Mouse (Mus musculus) forebrain, embryonic 13.5 days (tissue): Measurements from ENCODE around the gene Rnf17. TPM values are rescaled to one million over a fixed set of nuclear protein-coding genes. Genes with fewer than 3 reads are reported as not detected.
A peak's percentile ranks its signal among the peaks of the same experiment; 100 is the strongest.

Source experiments
- ATAC-seq: fragments of 200-750 bp; cut with Nextera tagmentation; 2 replicates; pipeline ENCODE4 v1.8.0; 2017
- H3K27ac ChIP-seq: fragments of 300-500 bp; sonication (generic); 2 replicates; pipeline ENCODE4 v1.5.1; 2015; ENCODE audit warnings: inconsistent platforms, mild to moderate bottlenecking, moderate library complexity
- H3K27me3 ChIP-seq: fragments of 300-500 bp; sonication (generic); 2 replicates; pipeline ENCODE4 v1.6.1; 2015; ENCODE audit warnings: mild to moderate bottlenecking, inconsistent platforms
- H3K36me3 ChIP-seq: fragments of 300-500 bp; sonication (generic); 2 replicates; pipeline ENCODE4 v1.6.1; 2015; ENCODE audit warnings: mild to moderate bottlenecking, inconsistent platforms; ENCODE audit not compliant: poor library complexity, severe bottlenecking
- H3K4me1 ChIP-seq: fragments of 300-500 bp; sonication (generic); 2 replicates; pipeline ENCODE4 v1.6.1; 2015; ENCODE audit warnings: inconsistent platforms
- H3K4me2 ChIP-seq: fragments of 300-500 bp; sonication (generic); 2 replicates; pipeline ENCODE4 v1.6.1; 2015; ENCODE audit warnings: inconsistent platforms, mild to moderate bottlenecking, moderate library complexity
- H3K4me3 ChIP-seq: fragments of 300-500 bp; sonication (generic); 2 replicates; pipeline ENCODE4 v1.5.1; 2015; ENCODE audit warnings: mild to moderate bottlenecking, inconsistent platforms
- H3K9ac ChIP-seq: fragments of 300-500 bp; sonication (generic); 2 replicates; pipeline ENCODE4 v1.6.1; 2015; ENCODE audit warnings: mild to moderate bottlenecking, inconsistent platforms
- H3K9me3 ChIP-seq: fragments of 300-500 bp; sonication (generic); replicated peaks from 2 replicates; pipeline ENCODE4 v1.6.1; 2016; ENCODE audit warnings: inconsistent platforms
- WGBS: fragments of 180-500 bp; shearing (Covaris S2); methylation state at CpG from one replicate; pipeline ENCODE4 v1.1.7; 2015; 5-methylcytosine and 5-hydroxymethylcytosine counted together
- polyA plus RNA-seq: library from polyadenylated mRNA; unstranded; fragments of >200 nt; fragmentation: Nextera tagmentation; extraction: Ambion mirVana; gene quantifications from 2 replicates; pipeline ENCODE4 v1.2.1, GENCODE M21; 2015

The Rnf17 gene
- 0.28 and 0.57 TPM in 2 replicates for polyA plus RNA-seq

DNA sequence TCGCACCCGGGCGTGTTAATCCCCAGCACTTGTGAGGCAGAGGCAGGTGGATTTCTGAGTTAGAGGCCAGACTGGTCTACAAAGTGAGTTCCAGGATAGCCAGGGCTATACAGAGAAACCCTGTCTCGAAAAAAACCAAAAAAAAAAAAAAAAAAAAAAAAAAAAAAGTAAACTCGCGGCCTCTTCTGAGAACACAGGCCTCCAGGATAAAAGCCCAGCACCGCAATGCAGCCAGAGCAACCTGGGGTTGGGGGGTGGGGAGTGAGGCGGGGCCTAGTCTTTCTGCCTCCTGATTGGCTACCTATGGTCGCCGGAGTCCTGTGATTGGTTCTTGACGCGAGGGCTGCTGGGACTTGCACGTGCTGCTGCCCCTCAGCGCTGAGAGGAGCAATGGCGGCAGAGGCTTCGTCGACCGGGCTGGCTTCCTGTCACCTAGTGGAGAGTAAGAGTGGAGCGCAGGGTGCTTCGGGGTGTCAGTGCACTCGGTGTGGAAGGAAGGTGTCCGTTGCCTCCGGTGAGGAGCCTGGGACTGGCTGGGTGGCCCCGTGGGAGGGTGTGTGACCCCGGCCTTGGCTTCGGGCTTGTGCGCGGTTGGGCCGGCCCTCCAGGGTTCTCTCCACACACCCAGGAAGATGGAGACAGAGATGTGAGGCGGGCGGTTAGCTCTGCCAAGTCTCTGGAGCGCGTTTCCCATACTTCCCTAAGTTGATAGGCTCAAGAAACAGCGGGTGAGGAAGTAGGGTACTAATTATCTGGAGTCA, at the start of gene Rnf17:
TSS of gene Rnf17 (plus strand) at position 271 of the 761 bp plus-strand sequence.
- H3K27me3 ChIP-seq = no peaks in the 10 kb centered on the region
- no peak within 1 kb of the TSS for H3K9ac ChIP-seq
- 69% methylated on average over 34 of the region's 34 CpGs for WGBS
- no peak within 1 kb of the TSS for H3K4me2 ChIP-seq
- no peaks in the 10 kb centered on the region for H3K4me1 ChIP-seq
- H3K9me3 ChIP-seq = no peaks in the 10 kb centered on the region
- ATAC-seq = no peak
- H3K27ac ChIP-seq = no peak within 1 kb of the TSS
- no peak within 1 kb of the TSS for H3K4me3 ChIP-seq
- H3K36me3 ChIP-seq = no peaks in the 10 kb centered on the region

DNA sequence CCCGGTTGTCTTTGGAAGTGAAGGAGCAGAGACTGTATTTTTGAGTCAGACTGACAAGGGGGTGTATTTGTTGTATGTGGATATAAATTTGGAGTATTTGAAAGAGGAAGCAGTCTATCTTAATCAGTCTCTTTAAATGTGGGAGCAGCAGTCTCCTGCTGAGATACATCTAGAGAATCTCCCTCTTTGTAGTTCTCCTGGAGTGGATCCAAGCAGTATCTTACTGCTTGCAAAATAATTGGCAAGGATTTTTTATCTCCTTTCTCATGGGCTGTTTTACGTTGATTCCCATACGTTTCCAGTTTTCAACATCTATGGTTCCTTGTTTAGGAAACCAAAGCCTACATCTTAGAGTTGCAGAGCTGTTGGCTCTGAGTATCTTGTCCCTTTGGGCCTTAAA, 47.6 kb upstream of the Rnf17 start:
- WGBS = 78% methylated on average over 3 of the region's 3 CpGs
- H3K4me3 ChIP-seq = no peak overlapping the region
- no peak overlapping the region for H3K4me2 ChIP-seq
- ATAC-seq = no peak
- no peak overlapping the region for H3K9ac ChIP-seq
- H3K9me3 ChIP-seq = no peaks in the 10 kb centered on the region
- no peak overlapping the region for H3K27ac ChIP-seq
- H3K36me3 ChIP-seq = no peaks in the 10 kb centered on the region
- no peaks in the 10 kb centered on the region for H3K27me3 ChIP-seq
- H3K4me1 ChIP-seq = no peaks in the 10 kb centered on the region

- ATAC-seq = no peak
- H3K9ac ChIP-seq = no peak overlapping the region
- no peak overlapping the region for H3K4me3 ChIP-seq
- 84% methylated on average over 8 of the region's 8 CpGs for WGBS
- H3K36me3 ChIP-seq = no peaks in the 10 kb centered on the region
- no peaks in the 10 kb centered on the region for H3K9me3 ChIP-seq
- no peak overlapping the region for H3K27ac ChIP-seq
- no peak overlapping the region for H3K4me2 ChIP-seq
- no peaks in the 10 kb centered on the region for H3K4me1 ChIP-seq
- no peaks in the 10 kb centered on the region for H3K27me3 ChIP-seq
These were observed 47.0 kb upstream of the Rnf17 start for GRCm38 (mm10) chr14:56355396-56355795.

GRCm38 (mm10) chr14:56356196-56356595, 46.2 kb upstream of the Rnf17 start:
- Histone ChIP-seq H3K4me1 (no peaks in the 10 kb centered on the region), H3K4me3 (no peak overlapping the region), H3K9me3 (no peaks in the 10 kb centered on the region), H3K9ac (no peak overlapping the region), H3K36me3 (no peaks in the 10 kb centered on the region), H3K4me2 (no peak overlapping the region), H3K27ac (no peak overlapping the region), H3K27me3 (no peaks in the 10 kb centered on the region)
- 88% methylated on average over 6 of the region's 6 CpGs for WGBS
- no peak for ATAC-seq

GRCm38 (mm10) chr14:56358422-56358821, 44.0 kb upstream of the Rnf17 start:
- no peak overlapping the region for H3K4me2 ChIP-seq
- H3K27me3 ChIP-seq = peaks cover 8% of the 10 kb centered on the region
- H3K4me3 ChIP-seq = no peak overlapping the region
- H3K9me3 ChIP-seq = no peaks in the 10 kb centered on the region
- no peak for ATAC-seq
- H3K36me3 ChIP-seq = no peaks in the 10 kb centered on the region
- WGBS = 86% methylated on average over 7 of the region's 7 CpGs
- no peaks in the 10 kb centered on the region for H3K4me1 ChIP-seq
- H3K27ac ChIP-seq = no peak overlapping the region
- H3K9ac ChIP-seq = no peak overlapping the region

DNA sequence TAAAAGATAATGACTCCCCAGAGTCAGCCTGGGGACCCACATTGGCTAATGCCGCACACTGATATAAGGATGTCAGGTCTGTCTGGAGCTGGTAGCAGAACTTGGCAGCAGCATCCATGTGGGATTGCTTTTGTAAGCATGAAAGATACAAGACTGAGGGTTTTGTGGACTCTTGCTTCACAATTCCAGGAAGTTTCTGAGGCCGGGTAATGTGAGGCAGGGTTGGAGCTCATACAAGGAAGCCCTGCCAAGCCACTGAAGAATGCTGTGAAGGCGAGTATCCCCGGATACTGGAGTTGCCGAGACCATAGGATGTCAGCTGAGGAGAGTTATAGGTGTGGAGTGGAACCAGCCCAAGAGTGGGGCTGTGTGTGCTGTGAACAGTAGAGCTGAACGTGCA, 43.2 kb upstream of the Rnf17 start:
- no peak overlapping the region for H3K4me3 ChIP-seq
- 83% methylated on average over 6 of the region's 6 CpGs for WGBS
- H3K4me2 ChIP-seq = no peak overlapping the region
- H3K4me1 ChIP-seq = no peaks in the 10 kb centered on the region
- H3K27me3 ChIP-seq = peaks cover 15% of the 10 kb centered on the region
- H3K36me3 ChIP-seq = no peaks in the 10 kb centered on the region
- no peaks in the 10 kb centered on the region for H3K9me3 ChIP-seq
- no peak overlapping the region for H3K9ac ChIP-seq
- no peak for ATAC-seq
- H3K27ac ChIP-seq = no peak overlapping the region

- ATAC-seq = peak; percentile 33; the same call in 1 of the 2 replicates
- Histone ChIP-seq H3K27me3 (peaks cover 56% of the 10 kb centered on the region), H3K9me3 (no peaks in the 10 kb centered on the region), H3K4me2 (peak within 1 kb of the TSS; percentile 67), H3K4me1 (peaks cover 10% of the 10 kb centered on the region), H3K27ac (no peak within 1 kb of the TSS), H3K9ac (peak within 1 kb of the TSS; percentile 55), H3K36me3 (no peaks in the 10 kb centered on the region), H3K4me3 (peak within 1 kb of the TSS; percentile 44)
- WGBS = 1% methylated on average over 48 of the region's 48 CpGs
These were observed 37.6 kb upstream of the Rnf17 start, which contains the start of gene Atp12a for GRCm38 (mm10) chr14:56364711-56365237. Gene Atp12a (plus strand): TSS chr14:56365068.

GRCm38 (mm10) chr14:56365292-56365691, 37.1 kb upstream of the Rnf17 start:
- H3K9ac ChIP-seq = 0 out of 2 replicates have a peak overlapping the region, but pooled peaks have one; percentile 55

DNA sequence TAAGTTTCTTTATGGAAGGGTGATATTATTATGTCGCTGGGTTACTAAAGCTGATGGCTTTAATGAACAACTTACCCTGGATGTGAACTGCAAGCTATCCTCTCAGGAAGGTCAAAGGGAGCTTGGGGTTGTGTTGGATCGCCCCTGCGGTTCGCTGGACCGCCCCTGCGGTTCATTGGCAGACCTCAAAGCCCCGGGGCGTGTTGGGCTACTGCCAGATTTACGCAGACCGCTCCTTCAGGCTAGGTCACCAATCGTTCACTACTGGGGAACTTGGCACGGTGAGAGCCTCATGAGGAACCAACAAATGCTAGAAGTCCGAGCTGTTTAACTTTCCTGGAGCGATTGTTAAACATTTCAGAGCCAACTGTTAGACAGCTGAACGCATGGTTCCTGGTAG, 35.7 kb upstream of the Rnf17 start:
- Histone ChIP-seq H3K36me3 (no peaks in the 10 kb centered on the region), H3K4me1 (peaks cover 10% of the 10 kb centered on the region), H3K9ac (no peak overlapping the region), H3K27me3 (peaks cover 56% of the 10 kb centered on the region), H3K9me3 (no peaks in the 10 kb centered on the region), H3K27ac (no peak overlapping the region), H3K4me2 (no peak overlapping the region), H3K4me3 (no peak overlapping the region)
- ATAC-seq = no peak
- 37% methylated on average over 15 of the region's 15 CpGs for WGBS

More at GRCm38 (mm10) chr14:56365292-56365691, 37.1 kb upstream of the Rnf17 start:
- WGBS = 29% methylated on average over 8 of the region's 8 CpGs
- Histone ChIP-seq H3K27me3 (peaks cover 56% of the 10 kb centered on the region), H3K27ac (no peak overlapping the region), H3K4me1 (peaks cover 10% of the 10 kb centered on the region), H3K36me3 (no peaks in the 10 kb centered on the region), H3K4me3 (peak overlapping the region; percentile 44), H3K9me3 (no peaks in the 10 kb centered on the region), H3K4me2 (peak overlapping the region; percentile 67)
- ATAC-seq = no peak

GRCm38 (mm10) chr14:56368834-56369233, 33.5 kb upstream of the Rnf17 start:
- H3K4me1 ChIP-seq = peaks cover 10% of the 10 kb centered on the region
- H3K4me3 ChIP-seq = no peak overlapping the region
- no peaks in the 10 kb centered on the region for H3K9me3 ChIP-seq
- H3K36me3 ChIP-seq = no peaks in the 10 kb centered on the region
- ATAC-seq = no peak
- H3K27me3 ChIP-seq = peaks cover 44% of the 10 kb centered on the region
- no peak overlapping the region for H3K27ac ChIP-seq
- WGBS = 59% methylated on average over 3 of the region's 3 CpGs
- no peak overlapping the region for H3K4me2 ChIP-seq
- H3K9ac ChIP-seq = no peak overlapping the region

DNA sequence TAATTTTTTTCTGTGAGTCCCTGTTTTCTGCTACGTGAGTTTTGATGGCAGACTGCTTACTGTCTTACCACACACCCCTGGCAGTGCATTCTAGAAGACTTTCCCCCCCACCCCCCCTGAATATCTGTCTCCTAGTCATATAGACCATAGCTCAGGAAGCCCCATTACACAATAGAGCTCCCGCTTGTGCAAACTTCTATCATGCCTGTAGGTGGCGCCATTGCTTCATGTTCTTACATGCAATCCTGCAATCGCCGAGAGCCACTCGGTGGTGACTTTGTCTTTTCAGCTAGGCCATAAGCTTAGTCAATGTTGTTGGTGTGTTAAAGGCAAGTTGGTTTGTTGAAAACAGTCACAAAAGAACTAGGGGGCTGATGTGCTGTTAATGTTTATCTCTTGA, 26.6 kb upstream of the Rnf17 start:
- WGBS = 3% methylated on average over 6 of the region's 6 CpGs

DNA sequence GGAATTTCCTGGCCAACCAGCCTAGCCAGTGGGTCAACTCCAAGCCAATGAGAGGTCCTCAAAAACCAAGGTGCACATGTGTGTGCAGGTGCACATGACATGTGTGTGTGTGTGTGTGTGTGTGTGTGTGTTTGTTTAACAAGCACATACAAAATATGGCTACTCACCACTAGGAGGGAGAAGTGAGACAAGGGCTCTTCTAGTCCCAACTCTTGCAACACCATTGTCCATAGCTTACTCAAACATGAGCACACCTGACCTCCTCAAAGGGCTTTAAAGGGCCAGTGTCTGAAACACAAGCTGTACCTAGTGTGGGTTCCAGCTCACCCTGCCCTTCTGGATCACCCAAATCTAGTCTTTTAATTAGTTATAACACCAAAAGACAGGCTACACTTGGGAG, 24.6 kb upstream of the Rnf17 start:
- H3K4me1 ChIP-seq = no peaks in the 10 kb centered on the region

More for the DNA sequence above, 26.6 kb upstream of the Rnf17 start:
- ATAC-seq = peak; percentile 82
- Histone ChIP-seq H3K36me3 (no peaks in the 10 kb centered on the region), H3K4me2 (no peak overlapping the region), H3K9me3 (no peaks in the 10 kb centered on the region), H3K27ac (no peak overlapping the region), H3K9ac (no peak overlapping the region), H3K27me3 (no peaks in the 10 kb centered on the region), H3K4me1 (no peaks in the 10 kb centered on the region), H3K4me3 (no peak overlapping the region)

More for the DNA sequence above, 24.6 kb upstream of the Rnf17 start:
- Histone ChIP-seq H3K4me2 (no peak overlapping the region), H3K9ac (no peak overlapping the region), H3K36me3 (no peaks in the 10 kb centered on the region), H3K4me3 (no peak overlapping the region), H3K27ac (no peak overlapping the region), H3K9me3 (no peaks in the 10 kb centered on the region), H3K27me3 (no peaks in the 10 kb centered on the region)
- ATAC-seq = no peak
